In the genomic region with DNA sequence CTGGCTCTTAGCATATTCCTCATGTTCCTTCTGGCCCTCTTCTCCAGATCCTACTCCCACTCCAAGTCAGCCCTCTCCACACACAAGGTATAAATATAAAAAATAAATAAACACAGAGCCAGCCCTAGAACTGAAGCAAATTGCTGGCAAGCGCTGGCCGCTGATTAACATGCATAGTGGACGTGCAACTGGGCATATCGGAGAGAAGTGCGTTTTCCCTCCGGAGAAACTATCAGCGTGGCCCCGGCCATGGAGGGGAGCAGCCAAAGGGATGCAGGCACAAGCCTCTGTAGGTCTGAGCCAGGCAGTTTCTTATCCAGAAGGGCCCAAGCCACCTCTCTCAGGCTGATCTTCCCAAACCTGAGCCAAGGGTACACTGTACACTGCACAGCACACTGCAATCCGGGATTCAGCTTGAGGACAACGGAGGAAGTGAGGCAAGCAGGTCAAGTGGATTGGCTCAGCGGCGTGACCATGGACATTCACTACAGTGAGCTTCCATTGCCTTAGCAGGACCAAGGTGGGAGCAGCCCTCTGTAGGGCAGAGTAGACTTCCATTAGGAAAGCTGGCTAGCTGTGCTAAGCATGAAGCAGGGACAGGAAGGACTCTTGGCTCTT, we compare ENCODE assay signal across 28 mouse cellular contexts.
DNase-seq lines count a peak whose midpoint lies in the region; ATAC-seq and TF ChIP-seq lines count a peak whose summit lies in the region.
"Had no signal": no experiment of that assay in that cellular context is flagged by ENCODE, and none has a peak within 500 bp of the region (broad histone marks: within the 10 kb centered on the region; RNA-seq: fewer than 3 reads in every experiment).

No protein-coding gene starts in this region.

- peak; percentile 58 for ATAC-seq in kidney, embryonic 16.5 days (ENCODE audit: low FRiP score, low TSS enrichment)
- ATAC-seq in megakaryocyte, adult 5-6 weeks (ENCODE audit: poor library complexity, severe bottlenecking) = peak; percentile 42; the same call in 1 of the 2 replicates
- ATAC-seq in midbrain, embryonic 13.5 days = no peak
- ATAC-seq: forebrain, embryonic 15.5 days; inflammation-experienced regulatory T-cells, adult 6 months had no signal

- intact Hi-C loops in heart, postnatal 14 days (cut with DNase I) = no loop called here

- no peaks in the 10 kb centered on the region for H3K27me3 ChIP-seq in kidney, adult 2 months (replicated peaks; ENCODE audit: control insufficient read depth, insufficient read depth, low read length)
- peaks cover 37% of the 10 kb centered on the region for H3K27me3 ChIP-seq in kidney, embryonic 16.5 days (ENCODE audit: insufficient read depth, low read length)
- H3K27me3 ChIP-seq in midbrain, embryonic 13.5 days = peaks cover 75% of the 10 kb centered on the region
- H3K27me3 ChIP-seq: CH12.LX; forebrain, embryonic 15.5 days had no signal

- peaks cover 21% of the 10 kb centered on the region for H3K4me1 ChIP-seq in kidney, adult 2 months (ENCODE audit: control insufficient read depth, insufficient read depth, low read length)
- H3K4me1 ChIP-seq in kidney, embryonic 16.5 days (ENCODE audit: insufficient read depth, low read length) = peaks cover 15% of the 10 kb centered on the region
- H3K4me1 ChIP-seq in midbrain, embryonic 13.5 days (replicated peaks) = no peaks in the 10 kb centered on the region
- H3K4me1 ChIP-seq: forebrain, embryonic 15.5 days; hindbrain, embryonic 15.5 days had no signal

- no peak overlapping the region for H3K4me2 ChIP-seq in kidney, embryonic 16.5 days (replicated peaks; ENCODE audit: low read depth, low read length)
- no peak overlapping the region for H3K4me2 ChIP-seq in midbrain, embryonic 13.5 days (replicated peaks)
- H3K4me2 ChIP-seq: forebrain, embryonic 15.5 days; heart, embryonic 11.5 days; hindbrain, embryonic 15.5 days; limb, embryonic 15.5 days; neural tube, embryonic 12.5 days had no signal

- peak; percentile 66 for DNase-seq in heart, adult 11 months
- DNase-seq in heart, postnatal 14 days = no peak
- peak; percentile 43 for DNase-seq in kidney, adult 2 months
- no peak for DNase-seq in thymus, adult 18-20 months
- no peak for DNase-seq in MN1 (ENCODE audit: low spot score)
- DNase-seq: adrenal gland, postnatal 10 days; cerebellum, adult 11-12 months; cerebellum, postnatal 10 days; gastrocnemius, postnatal 25 days; heart, adult 18-20 months; heart, postnatal 4 days; lung, adult 2 months; lung, postnatal 14 days; right cerebral cortex, adult 18-20 months had no signal

- no peak for TF ChIP-seq POLR2A in kidney, adult 2 months (IDR thresholded peaks at IDR 0.05; ENCODE audit: low read depth, low read length)

- no peaks in the 10 kb centered on the region for H3K36me3 ChIP-seq in kidney, adult 2 months (ENCODE audit: control insufficient read depth, insufficient read depth, low read length)
- H3K36me3 ChIP-seq in kidney, embryonic 16.5 days (ENCODE audit: insufficient read depth, low read length) = no peaks in the 10 kb centered on the region
- no peaks in the 10 kb centered on the region for H3K36me3 ChIP-seq in midbrain, embryonic 13.5 days
- H3K36me3 ChIP-seq: forebrain, embryonic 15.5 days; hindbrain, embryonic 15.5 days; limb, embryonic 10.5 days; limb, embryonic 15.5 days; midbrain, embryonic 10.5 days; neural tube, embryonic 12.5 days had no signal

- no peak overlapping the region for H3K9ac ChIP-seq in kidney, embryonic 16.5 days (replicated peaks; ENCODE audit: low read length)
- H3K9ac ChIP-seq in midbrain, embryonic 13.5 days (replicated peaks) = no peak overlapping the region
- H3K9ac ChIP-seq: forebrain, embryonic 15.5 days; hindbrain, embryonic 15.5 days; limb, embryonic 15.5 days; liver, embryonic 14.5 days; neural tube, embryonic 12.5 days had no signal

- WGBS in kidney, adult 2 months = 48% methylated on average over 12 of the region's 12 CpGs
- WGBS in kidney, embryonic 16.5 days = 68% methylated on average over 12 of the region's 12 CpGs
- 68% methylated on average over 12 of the region's 12 CpGs for WGBS in midbrain, embryonic 13.5 days

- no peak for TF ChIP-seq CTCF in kidney, adult 2 months (conservative IDR thresholded peaks at IDR 0.05; ENCODE audit: insufficient read depth, insufficient read length, low read depth, low read length)

- no peak overlapping the region for H3K4me3 ChIP-seq in kidney, adult 2 months (ENCODE audit: insufficient read depth, low read depth, low read length)
- H3K4me3 ChIP-seq in kidney, embryonic 16.5 days (ENCODE audit: low read length) = no peak overlapping the region
- H3K4me3 ChIP-seq in midbrain, embryonic 13.5 days (replicated peaks) = no peak overlapping the region
- H3K4me3 ChIP-seq: forebrain, embryonic 15.5 days; hindbrain, embryonic 15.5 days; limb, embryonic 10.5 days; limb, embryonic 15.5 days; midbrain, embryonic 10.5 days; myocyte; neural tube, embryonic 12.5 days had no signal

- H3K27ac ChIP-seq in kidney, adult 2 months (ENCODE audit: insufficient read depth, low read depth, low read length) = peak overlapping the region; percentile 29; the same call in 1 of the 2 replicates
- peak overlapping the region; percentile 58; the same call in 1 of the 2 replicates for H3K27ac ChIP-seq in kidney, embryonic 16.5 days (ENCODE audit: low read length)
- H3K27ac ChIP-seq in midbrain, embryonic 13.5 days = no peak overlapping the region
- H3K27ac ChIP-seq: forebrain, embryonic 15.5 days; hindbrain, embryonic 15.5 days; limb, embryonic 10.5 days; limb, embryonic 15.5 days; liver, embryonic 14.5 days; midbrain, embryonic 10.5 days; neural tube, embryonic 12.5 days had no signal

- no peaks in the 10 kb centered on the region for H3K9me3 ChIP-seq in kidney, embryonic 16.5 days (ENCODE audit: low read length)
- H3K9me3 ChIP-seq in midbrain, embryonic 13.5 days = no peaks in the 10 kb centered on the region
- H3K9me3 ChIP-seq: forebrain, embryonic 15.5 days; hindbrain, embryonic 15.5 days; limb, embryonic 10.5 days; limb, embryonic 15.5 days; midbrain, embryonic 10.5 days; neural tube, embryonic 12.5 days had no signal

Comparison
In these comparisons a context has a peak if more than half of its experiments do, and no peak if none do; other contexts are left out.
1. DNase-seq: peak in heart, adult 11 months (single experiment) and kidney, adult 2 months (single experiment); none in heart, postnatal 14 days (0 of 2), thymus, adult 18-20 months (0 of 2) and MN1 (single experiment).